In genomic region chr1:97628859-97629258, GRCm38 (mm10) we compare ENCODE assay signal across 19 mouse cellular contexts. TPM values are rescaled to one million over a fixed set of nuclear protein-coding genes. Genes with fewer than 3 reads are reported as not detected.
A peak's percentile ranks its signal among the peaks of the same experiment; 100 is the strongest.
DNase-seq lines count a peak whose midpoint lies in the region; ATAC-seq and TF ChIP-seq lines count a peak whose summit lies in the region.
"Had no signal": no experiment of that assay in that cellular context is flagged by ENCODE, and none has a peak within 500 bp of the region (broad histone marks: within the 10 kb centered on the region; RNA-seq: fewer than 3 reads in every experiment).

No protein-coding gene starts in this region.

- TF ChIP-seq CTCF in left cerebral cortex, adult 2 months (IDR thresholded peaks at IDR 0.05): no peak

- H3K27me3 ChIP-seq in forebrain, embryonic 10.5 days (ENCODE audit: poor library complexity, severe bottlenecking): no peaks in the 10 kb centered on the region
- H3K27me3 ChIP-seq in forebrain, embryonic 16.5 days (replicated peaks; ENCODE audit: control insufficient read depth, insufficient read depth, low read length): no peaks in the 10 kb centered on the region
- no peaks in the 10 kb centered on the region for H3K27me3 ChIP-seq in heart, embryonic 10.5 days (ENCODE audit: insufficient read depth, poor library complexity, severe bottlenecking)
- no peaks in the 10 kb centered on the region for H3K27me3 ChIP-seq in midbrain, embryonic 13.5 days
- H3K27me3 ChIP-seq in midbrain, embryonic 14.5 days (ENCODE audit: control insufficient read depth, insufficient read depth, low read length): no peaks in the 10 kb centered on the region
- H3K27me3 ChIP-seq: embryonic facial prominence, embryonic 13.5 days; heart, embryonic 12.5 days; hindbrain, embryonic 13.5 days had no signal

- H3K9me3 ChIP-seq in forebrain, embryonic 10.5 days: no peaks in the 10 kb centered on the region
- H3K9me3 ChIP-seq in forebrain, embryonic 16.5 days (ENCODE audit: control insufficient read depth, low read length): no peaks in the 10 kb centered on the region
- no peaks in the 10 kb centered on the region for H3K9me3 ChIP-seq in heart, embryonic 10.5 days
- no peaks in the 10 kb centered on the region for H3K9me3 ChIP-seq in midbrain, embryonic 13.5 days
- no peaks in the 10 kb centered on the region for H3K9me3 ChIP-seq in midbrain, embryonic 14.5 days (ENCODE audit: control insufficient read depth, low read length)
- H3K9me3 ChIP-seq: embryonic facial prominence, embryonic 13.5 days; heart, embryonic 12.5 days; hindbrain, embryonic 13.5 days had no signal

- peaks cover 42% of the 10 kb centered on the region for H3K4me1 ChIP-seq in forebrain, embryonic 10.5 days
- H3K4me1 ChIP-seq in forebrain, embryonic 16.5 days (replicated peaks; ENCODE audit: control insufficient read depth, insufficient read depth, low read length): peaks cover 14% of the 10 kb centered on the region
- H3K4me1 ChIP-seq in heart, embryonic 10.5 days: no peaks in the 10 kb centered on the region
- peaks cover 27% of the 10 kb centered on the region for H3K4me1 ChIP-seq in midbrain, embryonic 13.5 days (replicated peaks)
- H3K4me1 ChIP-seq in midbrain, embryonic 14.5 days (ENCODE audit: control insufficient read depth, insufficient read depth, low read length): peaks cover 12% of the 10 kb centered on the region; the same call in 1 of the 2 replicates
- H3K4me1 ChIP-seq: embryonic facial prominence, embryonic 13.5 days; heart, embryonic 12.5 days had no signal

- intact Hi-C loops in left cerebral cortex, adult 2 months (cut with DNase I): no loop called here
- intact Hi-C loops in left cerebral cortex, postnatal 4 days (cut with DNase I): no loop called here

- H3K36me3 ChIP-seq in forebrain, embryonic 10.5 days (replicated peaks): no peaks in the 10 kb centered on the region
- no peaks in the 10 kb centered on the region for H3K36me3 ChIP-seq in forebrain, embryonic 16.5 days (ENCODE audit: control insufficient read depth, insufficient read depth)
- no peaks in the 10 kb centered on the region for H3K36me3 ChIP-seq in heart, embryonic 10.5 days
- no peaks in the 10 kb centered on the region for H3K36me3 ChIP-seq in midbrain, embryonic 13.5 days
- H3K36me3 ChIP-seq in midbrain, embryonic 14.5 days (ENCODE audit: control insufficient read depth, insufficient read depth, low read length): no peaks in the 10 kb centered on the region
- H3K36me3 ChIP-seq: embryonic facial prominence, embryonic 13.5 days; heart, embryonic 12.5 days; hindbrain, embryonic 13.5 days had no signal

- peak overlapping the region; percentile 20; the same call in 1 of the 2 replicates for H3K27ac ChIP-seq in forebrain, embryonic 10.5 days
- no peak overlapping the region for H3K27ac ChIP-seq in forebrain, embryonic 16.5 days (ENCODE audit: low read length)
- no peak overlapping the region for H3K27ac ChIP-seq in heart, embryonic 10.5 days
- H3K27ac ChIP-seq in left cerebral cortex, adult 2 months: peak overlapping the region; percentile 41; the same call in 1 of the 2 replicates
- no peak overlapping the region; the same call in 1 of the 2 replicates for H3K27ac ChIP-seq in midbrain, embryonic 13.5 days
- no peak overlapping the region for H3K27ac ChIP-seq in midbrain, embryonic 14.5 days (replicated peaks; ENCODE audit: low read depth, low read length)
- H3K27ac ChIP-seq: embryonic facial prominence, embryonic 13.5 days; heart, adult 2 months; hindbrain, embryonic 13.5 days had no signal

- no peak for DNase-seq in forebrain, embryonic 10.5 days (ENCODE audit: extremely low spot score, low spot score)
- peak; percentile 86 for DNase-seq in heart, adult 11 months
- DNase-seq in heart, embryonic 10.5 days (ENCODE audit: low spot score): no peak
- DNase-seq in left cerebral cortex, adult 2 months (ENCODE audit: extremely low spot score in 1 of 2, low spot score in 2 of 2): no peak
- no peak for DNase-seq in left cerebral cortex, postnatal 4 days
- DNase-seq in midbrain, embryonic 14.5 days: no peak
- DNase-seq: adrenal gland, postnatal 10 days; cerebellum, adult 11-12 months; cerebellum, adult 9-10 months; cerebellum, postnatal 36 days; gastrocnemius, postnatal 10 days; heart, adult 2 months had no signal

- WGBS in forebrain, embryonic 10.5 days: 93% methylated on average over 7 of the region's 7 CpGs
- 80% methylated on average over 7 of the region's 7 CpGs for WGBS in forebrain, embryonic 16.5 days
- 85% methylated on average over 7 of the region's 7 CpGs for WGBS in heart, embryonic 10.5 days
- WGBS in midbrain, embryonic 13.5 days: 80% methylated on average over 7 of the region's 7 CpGs
- 82% methylated on average over 7 of the region's 7 CpGs for WGBS in midbrain, embryonic 14.5 days

- ATAC-seq in forebrain, embryonic 16.5 days: no peak
- 0 out of 2 replicates have a peak, but pooled peaks have one; percentile 35 for ATAC-seq in midbrain, embryonic 13.5 days
- ATAC-seq in midbrain, embryonic 14.5 days (ENCODE audit: low FRiP score, low TSS enrichment): no peak
- ATAC-seq: inflammation-experienced regulatory T-cells, adult 6 months; intestine, postnatal 0 days had no signal

- H3K9ac ChIP-seq in forebrain, embryonic 16.5 days (replicated peaks; ENCODE audit: low read depth, low read length): no peak overlapping the region
- H3K9ac ChIP-seq in midbrain, embryonic 13.5 days (replicated peaks): no peak overlapping the region
- no peak overlapping the region for H3K9ac ChIP-seq in midbrain, embryonic 14.5 days (replicated peaks; ENCODE audit: low read length)
- H3K9ac ChIP-seq: embryonic facial prominence, embryonic 13.5 days; heart, embryonic 12.5 days; hindbrain, embryonic 13.5 days had no signal

- H3K4me3 ChIP-seq in forebrain, embryonic 10.5 days: no peak overlapping the region
- no peak overlapping the region for H3K4me3 ChIP-seq in forebrain, embryonic 16.5 days (replicated peaks; ENCODE audit: low read length)
- H3K4me3 ChIP-seq in heart, embryonic 10.5 days: no peak overlapping the region
- H3K4me3 ChIP-seq in left cerebral cortex, adult 2 months: no peak overlapping the region
- no peak overlapping the region for H3K4me3 ChIP-seq in midbrain, embryonic 13.5 days (replicated peaks)
- no peak overlapping the region for H3K4me3 ChIP-seq in midbrain, embryonic 14.5 days (replicated peaks; ENCODE audit: low read depth, low read length)
- H3K4me3 ChIP-seq: embryonic facial prominence, embryonic 13.5 days; heart, adult 2 months; heart, embryonic 12.5 days; hindbrain, embryonic 13.5 days had no signal

- no peak overlapping the region for H3K4me2 ChIP-seq in forebrain, embryonic 16.5 days (ENCODE audit: low read length)
- H3K4me2 ChIP-seq in midbrain, embryonic 13.5 days (replicated peaks): no peak overlapping the region
- no peak overlapping the region for H3K4me2 ChIP-seq in midbrain, embryonic 14.5 days (ENCODE audit: low read length)
- H3K4me2 ChIP-seq: embryonic facial prominence, embryonic 13.5 days; heart, embryonic 12.5 days; hindbrain, embryonic 13.5 days had no signal

RNA-seq across cellular contexts. Expression of gene D1Ertd622e, which starts 33.0 kb away (rescaled TPM):
- polyA plus RNA-seq in forebrain, embryonic 10.5 days (2016; fragmentation: Nextera tagmentation; extraction: Ambion mirVana): 28.3 and 28.7 TPM in 2 replicates
- polyA plus RNA-seq in forebrain, embryonic 16.5 days (2015; fragmentation: Nextera tagmentation; extraction: Ambion mirVana): 64.9 and 65.6 TPM in 2 replicates
- 9.3 and 12.1 TPM in 2 replicates for polyA plus RNA-seq in heart, embryonic 10.5 days (2016; fragmentation: Nextera tagmentation; extraction: Ambion mirVana)
- 10 to 100 TPM; 70.4 to 84.7 TPM for total RNA-seq in left cerebral cortex, adult 2 months (2021)
- 10 to 100 TPM; 63.0 to 68.0 TPM for total RNA-seq in left cerebral cortex, postnatal 4 days (2021)
- 51.6 and 55.5 TPM in 2 replicates for polyA plus RNA-seq in midbrain, embryonic 13.5 days (2015; fragmentation: Nextera tagmentation; extraction: Ambion mirVana)
- 60.7 and 67.5 TPM in 2 replicates for polyA plus RNA-seq in midbrain, embryonic 14.5 days (2014; fragmentation: Nextera tagmentation; extraction: Ambion mirVana)

Comparison
In these comparisons a context has a peak if more than half of its experiments do, and no peak if none do; other contexts are left out.
1. H3K27ac ChIP-seq: peak in forebrain, embryonic 10.5 days (single experiment) and left cerebral cortex, adult 2 months (single experiment); none in forebrain, embryonic 16.5 days (single experiment), heart, embryonic 10.5 days (single experiment), midbrain, embryonic 13.5 days (single experiment) and midbrain, embryonic 14.5 days (single experiment).